Mouse (Mus musculus): Measurements from ENCODE around the gene Acaca.
"Not testable (repeated sequence)": the region's sequence is repeated elsewhere in the genome, so short reads cannot be mapped to it uniquely, and the experiment has no call there.

GRCm38 (mm10) chr11:84392066-84392465 lies 262.6 kb downstream of the Acaca start:
- TF ChIP-seq CTCF (IDR thresholded peaks at IDR 0.05; ENCODE audit: borderline replicate concordance, extremely low read depth, insufficient read depth, insufficient read length); POLR2A (IDR thresholded peaks at IDR 0.05; ENCODE audit: borderline replicate concordance, extremely low read depth, insufficient read depth, insufficient read length, poor library complexity, severe bottlenecking): not testable (repeated sequence)

Measured in brain, embryonic 14.5 days (tissue).